Comparison of ENCODE assay signal across 8 mouse cellular contexts in genomic region chr12:80062410-80063401, GRCm38 (mm10). TPM values are rescaled to one million over a fixed set of nuclear protein-coding genes. Genes with fewer than 3 reads are reported as not detected.
DNase-seq lines count a peak whose midpoint lies in the region; ATAC-seq lines count a peak whose summit lies in the region.

No protein-coding gene starts in this region.

- H3K4me2 ChIP-seq in limb, embryonic 15.5 days: 0 out of 2 replicates have a peak overlapping the region, but pooled peaks have one; percentile 4

- H3K27ac ChIP-seq in limb, embryonic 15.5 days: peak overlapping the region; percentile 85

- WGBS in limb, embryonic 15.5 days: 8% methylated on average over 6 of the region's 6 CpGs

- no peak overlapping the region for H3K4me3 ChIP-seq in limb, embryonic 15.5 days

- no peaks in the 10 kb centered on the region for H3K9me3 ChIP-seq in limb, embryonic 15.5 days

- peak; percentile 57 to 58 for DNase-seq in heart, adult 18-20 months
- no peak for DNase-seq in heart, adult 8-10 months (ENCODE audit: low spot score)
- DNase-seq in cerebellum, postnatal 10 days: peak; percentile 42 to 62
- peak; percentile 70 to 75 for DNase-seq in frontal cortex, postnatal 10 days (ENCODE audit: low spot score in 2 of 2)
- peak; percentile 57 for DNase-seq in hindlimb bud, embryonic 11.5 days (ENCODE audit: extremely low spot score, low read depth, low spot score)
- DNase-seq in right cerebral cortex, postnatal 36 days (ENCODE audit: low spot score in 2 of 2): peak; percentile 23 to 26
- no peak for DNase-seq in urinary bladder, postnatal 14 days (ENCODE audit: low spot score)

- no peaks in the 10 kb centered on the region for H3K27me3 ChIP-seq in limb, embryonic 15.5 days

- H3K36me3 ChIP-seq in limb, embryonic 15.5 days: no peaks in the 10 kb centered on the region

- peak; percentile 63; the same call in 1 of the 2 replicates for ATAC-seq in limb, embryonic 15.5 days (ENCODE audit: insufficient number of reproducible peaks, low FRiP score, low TSS enrichment, low read depth)

- H3K9ac ChIP-seq in limb, embryonic 15.5 days: no peak overlapping the region

- H3K4me1 ChIP-seq in limb, embryonic 15.5 days: peaks cover 30% of the 10 kb centered on the region

RNA-seq across cellular contexts. Expression of gene Zfp36l1, which starts 50.1 kb away (rescaled TPM):
- total RNA-seq in heart, adult 18-20 months (2021): 10 to 100 TPM; 84.9 to 91.1 TPM
- 100 to 1,000 TPM in 1 of 4 experiments, 10 to 100 TPM in 3; 65.0 to 103 (median 80.0) TPM for total RNA-seq in heart, adult 8-10 months (2022)
- 147 and 148 TPM in 2 replicates for polyA plus RNA-seq in limb, embryonic 15.5 days (2015; fragmentation: Nextera tagmentation; extraction: Ambion mirVana)

Comparison
In these comparisons a context has a peak if more than half of its experiments do, and no peak if none do; other contexts are left out.
1. DNase-seq: peak in heart, adult 18-20 months (2 of 2), cerebellum, postnatal 10 days (2 of 2), frontal cortex, postnatal 10 days (2 of 2), hindlimb bud, embryonic 11.5 days (single experiment) and right cerebral cortex, postnatal 36 days (2 of 2); none in heart, adult 8-10 months (single experiment) and urinary bladder, postnatal 14 days (single experiment).